Mouse (Mus musculus): ENCODE measurements around the gene Hook2. TPM values are rescaled to one million over a fixed set of nuclear protein-coding genes. Genes with fewer than 3 reads are reported as not detected.

Gene Hook2
- polyA plus RNA-seq, 1 experiment from 2014 or later = 13.0 TPM

DNA sequence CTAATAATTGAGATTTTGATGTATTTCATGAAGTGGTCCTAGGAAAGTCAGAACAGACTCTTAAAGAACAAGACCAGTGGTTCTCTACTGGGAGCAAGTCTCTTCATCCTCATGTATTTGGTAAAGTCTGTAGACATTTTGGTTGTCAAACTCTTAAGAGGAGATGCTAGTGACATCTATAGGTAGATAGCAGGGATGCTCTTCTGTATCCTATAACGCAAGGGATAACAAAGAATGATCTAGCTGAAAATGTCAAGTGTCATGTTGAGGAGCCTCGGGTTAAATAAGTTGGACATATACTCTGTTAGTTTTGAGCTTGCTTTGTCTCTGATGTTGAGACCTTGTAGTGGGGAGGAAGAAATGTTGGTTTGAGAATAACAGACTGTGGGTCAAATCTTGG is 37.5 kb downstream of the Hook2 start:
- no peaks in the 10 kb centered on the region for H3K27me3 ChIP-seq (replicated peaks; ENCODE audit: control insufficient read depth, insufficient read depth, low read length)
- no peak overlapping the region for H3K27ac ChIP-seq (ENCODE audit: low read depth, low read length)
- 31% methylated on average over 2 of the region's 2 CpGs for WGBS
- DNase-seq (ENCODE audit: low spot score) (peak; percentile 22), ATAC-seq (no peak)
- peak overlapping the region; percentile 92 for H3K4me2 ChIP-seq (ENCODE audit: low read length)
- peak overlapping the region; percentile 99 for H3K9ac ChIP-seq (ENCODE audit: low read length)
- peaks cover 25% of the 10 kb centered on the region for H3K4me1 ChIP-seq (ENCODE audit: control insufficient read depth, insufficient read depth, low read length)
- H3K9me3 ChIP-seq (replicated peaks; ENCODE audit: control insufficient read depth, low read length) = no peaks in the 10 kb centered on the region
- peaks cover 45% of the 10 kb centered on the region for H3K36me3 ChIP-seq (ENCODE audit: control insufficient read depth, insufficient read depth, low read length)
- peak overlapping the region; percentile 97 for H3K4me3 ChIP-seq (ENCODE audit: low read depth, low read length)

- no peak for ATAC-seq
- peaks cover 21% of the 10 kb centered on the region for H3K4me1 ChIP-seq (ENCODE audit: control insufficient read depth, insufficient read depth, low read length)
- H3K4me2 ChIP-seq (ENCODE audit: low read length) = peak overlapping the region; percentile 92; the same call in 1 of the 2 replicates
- H3K9ac ChIP-seq (ENCODE audit: low read length) = peak overlapping the region; percentile 99; the same call in 1 of the 2 replicates
- 93% methylated on average over 14 of the region's 14 CpGs for WGBS
- peaks cover 39% of the 10 kb centered on the region for H3K36me3 ChIP-seq (ENCODE audit: control insufficient read depth, insufficient read depth, low read length)
- H3K27me3 ChIP-seq (replicated peaks; ENCODE audit: control insufficient read depth, insufficient read depth, low read length) = no peaks in the 10 kb centered on the region
- H3K27ac ChIP-seq (ENCODE audit: low read depth, low read length) = no peak overlapping the region
- H3K4me3 ChIP-seq (ENCODE audit: low read depth, low read length) = no peak overlapping the region
- H3K9me3 ChIP-seq (replicated peaks; ENCODE audit: control insufficient read depth, low read length) = no peaks in the 10 kb centered on the region
- no peak for DNase-seq (ENCODE audit: low spot score)
Measured at GRCm38 (mm10) chr8:85029271-85029670, 38.9 kb downstream of the Hook2 start.

GRCm38 (mm10) chr8:85032622-85033311 is 42.4 kb downstream of the Hook2 start:
- Histone ChIP-seq H3K4me3 (ENCODE audit: low read depth, low read length) (no peak overlapping the region), H3K4me1 (ENCODE audit: control insufficient read depth, insufficient read depth, low read length) (peaks cover 24% of the 10 kb centered on the region), H3K27me3 (replicated peaks; ENCODE audit: control insufficient read depth, insufficient read depth, low read length) (no peaks in the 10 kb centered on the region), H3K9me3 (replicated peaks; ENCODE audit: control insufficient read depth, low read length) (no peaks in the 10 kb centered on the region), H3K4me2 (ENCODE audit: low read length) (no peak overlapping the region), H3K36me3 (ENCODE audit: control insufficient read depth, insufficient read depth, low read length) (peaks cover 39% of the 10 kb centered on the region), H3K9ac (ENCODE audit: low read length) (no peak overlapping the region), H3K27ac (ENCODE audit: low read depth, low read length) (no peak overlapping the region)
- 87% methylated on average over 4 of the region's 4 CpGs for WGBS
- DNase-seq (ENCODE audit: low spot score) (no peak), ATAC-seq (no peak)

- 67% methylated on average over 1 of the region's 1 CpGs for WGBS
- peaks cover 39% of the 10 kb centered on the region for H3K36me3 ChIP-seq (ENCODE audit: control insufficient read depth, insufficient read depth, low read length)
Measured at GRCm38 (mm10) chr8:85033867-85034266, 43.5 kb downstream of the Hook2 start.

GRCm38 (mm10) chr8:85034764-85035163 is 44.4 kb downstream of the Hook2 start:
- H3K4me1 ChIP-seq (ENCODE audit: control insufficient read depth, insufficient read depth, low read length) = peaks cover 19% of the 10 kb centered on the region; the same call in 1 of the 2 replicates
- no peak overlapping the region for H3K27ac ChIP-seq (ENCODE audit: low read depth, low read length)
- WGBS = 2% methylated on average over 12 of the region's 13 CpGs
- DNase-seq (ENCODE audit: low spot score) = peak; percentile 93
- H3K9me3 ChIP-seq (replicated peaks; ENCODE audit: control insufficient read depth, low read length) = no peaks in the 10 kb centered on the region
- peak overlapping the region; percentile 67; the same call in 1 of the 2 replicates for H3K9ac ChIP-seq (ENCODE audit: low read length)
- H3K4me2 ChIP-seq (ENCODE audit: low read length) = peak overlapping the region; percentile 87
- peaks cover 36% of the 10 kb centered on the region for H3K36me3 ChIP-seq (ENCODE audit: control insufficient read depth, insufficient read depth, low read length)
- no peaks in the 10 kb centered on the region for H3K27me3 ChIP-seq (replicated peaks; ENCODE audit: control insufficient read depth, insufficient read depth, low read length)
- no peak for ATAC-seq
- peak overlapping the region; percentile 80 for H3K4me3 ChIP-seq (ENCODE audit: low read depth, low read length)

More at GRCm38 (mm10) chr8:85033867-85034266, 43.5 kb downstream of the Hook2 start:
- H3K9ac ChIP-seq (ENCODE audit: low read length) = no peak overlapping the region
- no peak for ATAC-seq
- H3K27ac ChIP-seq (ENCODE audit: low read depth, low read length) = no peak overlapping the region
- H3K9me3 ChIP-seq (replicated peaks; ENCODE audit: control insufficient read depth, low read length) = no peaks in the 10 kb centered on the region
- H3K4me2 ChIP-seq (ENCODE audit: low read length) = no peak overlapping the region
- H3K4me3 ChIP-seq (ENCODE audit: low read depth, low read length) = no peak overlapping the region
- no peak for DNase-seq (ENCODE audit: low spot score)
- H3K27me3 ChIP-seq (replicated peaks; ENCODE audit: control insufficient read depth, insufficient read depth, low read length) = no peaks in the 10 kb centered on the region
- H3K4me1 ChIP-seq (ENCODE audit: control insufficient read depth, insufficient read depth, low read length) = peaks cover 21% of the 10 kb centered on the region

DNA sequence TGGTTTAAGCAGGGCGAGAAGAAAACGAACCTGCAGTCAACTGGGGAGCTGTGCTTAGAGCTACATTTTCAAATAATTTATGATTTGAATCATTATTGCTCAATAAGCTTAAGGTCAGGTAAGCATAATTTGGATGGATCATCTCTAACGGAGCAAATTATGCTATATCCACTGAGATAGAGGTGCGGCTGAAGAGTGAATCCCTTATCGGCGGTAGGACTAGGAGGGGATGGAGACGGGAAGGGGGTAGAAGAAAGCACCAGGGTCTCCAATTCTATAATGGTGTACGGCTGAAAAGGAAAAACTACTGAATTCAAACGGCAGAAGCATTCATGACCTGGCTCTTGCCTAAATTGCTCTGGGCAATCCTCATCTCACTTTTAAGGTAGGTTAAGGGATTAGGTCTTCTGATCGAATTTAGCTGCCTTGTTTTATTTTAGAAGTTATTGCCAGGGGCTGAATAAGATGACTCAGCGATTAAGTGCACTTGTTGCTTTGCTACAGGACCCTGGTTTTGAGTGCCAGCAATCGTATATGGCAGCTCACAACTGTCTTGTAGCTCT is 44.8 kb downstream of the Hook2 start:
- ATAC-seq (no peak), DNase-seq (ENCODE audit: low spot score) (no peak)
- H3K9me3 ChIP-seq (replicated peaks; ENCODE audit: control insufficient read depth, low read length) = no peaks in the 10 kb centered on the region
- H3K27me3 ChIP-seq (replicated peaks; ENCODE audit: control insufficient read depth, insufficient read depth, low read length) = no peaks in the 10 kb centered on the region
- WGBS = 7% methylated on average over 12 of the region's 12 CpGs
- H3K36me3 ChIP-seq (ENCODE audit: control insufficient read depth, insufficient read depth, low read length) = peaks cover 33% of the 10 kb centered on the region
- peak overlapping the region; percentile 80 for H3K4me3 ChIP-seq (ENCODE audit: low read depth, low read length)
- peak overlapping the region; percentile 87 for H3K4me2 ChIP-seq (ENCODE audit: low read length)
- no peak overlapping the region for H3K27ac ChIP-seq (ENCODE audit: low read depth, low read length)
- peak overlapping the region; percentile 67 for H3K9ac ChIP-seq (ENCODE audit: low read length)
- H3K4me1 ChIP-seq (ENCODE audit: control insufficient read depth, insufficient read depth, low read length) = peaks cover 19% of the 10 kb centered on the region; the same call in 1 of the 2 replicates

- 0 out of 2 replicates have a peak, but pooled peaks have one; percentile 0 for ATAC-seq
- WGBS = 3% methylated on average over 15 of the region's 15 CpGs
- H3K27me3 ChIP-seq (replicated peaks; ENCODE audit: control insufficient read depth, insufficient read depth, low read length) = no peaks in the 10 kb centered on the region
- H3K4me2 ChIP-seq (ENCODE audit: low read length) = peak overlapping the region; percentile 87
- H3K4me3 ChIP-seq (ENCODE audit: low read depth, low read length) = peak overlapping the region; percentile 80
- H3K9me3 ChIP-seq (replicated peaks; ENCODE audit: control insufficient read depth, low read length) = no peaks in the 10 kb centered on the region
- H3K36me3 ChIP-seq (ENCODE audit: control insufficient read depth, insufficient read depth, low read length) = peaks cover 33% of the 10 kb centered on the region
- peak; percentile 23 for DNase-seq (ENCODE audit: low spot score)
- H3K27ac ChIP-seq (ENCODE audit: low read depth, low read length) = peak overlapping the region; percentile 71
- H3K4me1 ChIP-seq (ENCODE audit: control insufficient read depth, insufficient read depth, low read length) = peaks cover 19% of the 10 kb centered on the region; the same call in 1 of the 2 replicates
- H3K9ac ChIP-seq (ENCODE audit: low read length) = peak overlapping the region; percentile 67
Measured at GRCm38 (mm10) chr8:85035728-85036310, 45.4 kb downstream of the Hook2 start.

DNA sequence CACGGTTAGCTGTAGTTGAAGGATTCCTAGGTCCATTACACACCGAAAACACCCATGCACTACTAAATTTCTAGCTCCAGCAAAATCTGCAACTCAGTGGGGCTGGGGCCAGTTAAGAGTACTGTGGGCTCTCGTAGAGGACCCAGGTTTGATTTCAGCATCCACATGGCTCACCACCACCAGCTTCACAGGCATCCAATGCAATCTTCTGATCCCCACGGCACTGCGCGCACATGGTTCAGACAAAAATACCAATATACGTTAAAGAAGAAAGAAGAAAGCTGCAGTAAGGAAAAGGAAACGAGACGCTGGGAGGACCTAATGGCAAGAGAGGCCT is 45.9 kb downstream of the Hook2 start:
- Histone ChIP-seq H3K27ac (ENCODE audit: low read depth, low read length) (peak overlapping the region; percentile 71), H3K4me1 (ENCODE audit: control insufficient read depth, insufficient read depth, low read length) (peaks cover 19% of the 10 kb centered on the region; the same call in 1 of the 2 replicates), H3K36me3 (ENCODE audit: control insufficient read depth, insufficient read depth, low read length) (peaks cover 33% of the 10 kb centered on the region), H3K9ac (ENCODE audit: low read length) (peak overlapping the region; percentile 67), H3K27me3 (replicated peaks; ENCODE audit: control insufficient read depth, insufficient read depth, low read length) (no peaks in the 10 kb centered on the region), H3K4me3 (ENCODE audit: low read depth, low read length) (peak overlapping the region; percentile 80), H3K4me2 (ENCODE audit: low read length) (peak overlapping the region; percentile 87), H3K9me3 (replicated peaks; ENCODE audit: control insufficient read depth, low read length) (no peaks in the 10 kb centered on the region)
- WGBS = 0% methylated on average over 9 of the region's 9 CpGs
- ATAC-seq (peak; percentile 49), DNase-seq (ENCODE audit: low spot score) (no peak)

All from forebrain, embryonic 14.5 days (tissue).